Mouse (Mus musculus): ENCODE results near the gene Smarca2. TPM values are rescaled to one million over a fixed set of nuclear protein-coding genes. Genes with fewer than 3 reads are reported as not detected.

Gene Smarca2
- total RNA-seq, 2 experiments from 2014 or later = 205 to 206 TPM

- DNase-seq (ENCODE audit: extremely low spot score in 1 of 2, low spot score in 2 of 2) = no peak
- intact Hi-C loops (cut with DNase I) = no loop called here
Observed at GRCm38 (mm10) chr19:26678543-26678942, 73.7 kb downstream of the Smarca2 start.

GRCm38 (mm10) chr19:26679674-26680073 lies 74.8 kb downstream of the Smarca2 start:
- no peak for DNase-seq (ENCODE audit: extremely low spot score in 1 of 2, low spot score in 2 of 2)
- intact Hi-C loops (cut with DNase I) = no loop called here

- DNase-seq (ENCODE audit: extremely low spot score in 1 of 2, low spot score in 2 of 2) = no peak
- intact Hi-C loops (cut with DNase I) = no loop called here
Observed at GRCm38 (mm10) chr19:26681549-26681948, 76.7 kb downstream of the Smarca2 start.

GRCm38 (mm10) chr19:26682130-26682529 lies 77.3 kb downstream of the Smarca2 start:
- DNase-seq (ENCODE audit: extremely low spot score in 1 of 2, low spot score in 2 of 2) = no peak
- intact Hi-C loops (cut with DNase I) = no loop called here

GRCm38 (mm10) chr19:26682731-26683130 lies 77.9 kb downstream of the Smarca2 start:
- no peak for DNase-seq (ENCODE audit: extremely low spot score in 1 of 2, low spot score in 2 of 2)
- intact Hi-C loops (cut with DNase I) = no loop called here

GRCm38 (mm10) chr19:26683731-26684130 lies 78.9 kb downstream of the Smarca2 start:
- intact Hi-C loops (cut with DNase I) = no loop called here
- no peak for DNase-seq (ENCODE audit: extremely low spot score in 1 of 2, low spot score in 2 of 2)

- intact Hi-C loops (cut with DNase I) = no loop called here
- DNase-seq (ENCODE audit: extremely low spot score in 1 of 2, low spot score in 2 of 2) = no peak
Observed at GRCm38 (mm10) chr19:26690516-26690915, 85.7 kb downstream of the Smarca2 start.

GRCm38 (mm10) chr19:26697107-26697506 lies 92.3 kb downstream of the Smarca2 start:
- intact Hi-C loops (cut with DNase I) = no loop called here
- DNase-seq (ENCODE audit: extremely low spot score in 1 of 2, low spot score in 2 of 2) = no peak

- intact Hi-C loops (cut with DNase I) = no loop called here
Observed at GRCm38 (mm10) chr19:26704545-26705209, 99.8 kb downstream of the Smarca2 start.

GRCm38 (mm10) chr19:26706910-26707309 lies 102.1 kb downstream of the Smarca2 start:
- DNase-seq (ENCODE audit: extremely low spot score in 1 of 2, low spot score in 2 of 2) = peak in 1 of 2 experiments; percentile 55
- intact Hi-C loops (cut with DNase I) = no loop called here

More at GRCm38 (mm10) chr19:26704545-26705209, 99.8 kb downstream of the Smarca2 start:
- no peak for DNase-seq (ENCODE audit: extremely low spot score in 1 of 2, low spot score in 2 of 2)

GRCm38 (mm10) chr19:26709095-26709494 lies 104.2 kb downstream of the Smarca2 start:
- DNase-seq (ENCODE audit: extremely low spot score in 1 of 2, low spot score in 2 of 2) = no peak
- intact Hi-C loops (cut with DNase I) = no loop called here

GRCm38 (mm10) chr19:26711268-26711667 lies 106.4 kb downstream of the Smarca2 start:
- DNase-seq (ENCODE audit: extremely low spot score in 1 of 2, low spot score in 2 of 2) = no peak
- intact Hi-C loops (cut with DNase I) = no loop called here

- no peak for DNase-seq (ENCODE audit: extremely low spot score in 1 of 2, low spot score in 2 of 2)
- intact Hi-C loops (cut with DNase I) = no loop called here
Observed at GRCm38 (mm10) chr19:26716217-26716616, 111.4 kb downstream of the Smarca2 start.

- peak; percentile 45 to 48 for DNase-seq (ENCODE audit: extremely low spot score in 1 of 2, low spot score in 2 of 2)
- intact Hi-C loops (cut with DNase I) = no loop called here
Observed at GRCm38 (mm10) chr19:26718221-26718620, 113.4 kb downstream of the Smarca2 start.

- no peak for DNase-seq (ENCODE audit: extremely low spot score in 1 of 2, low spot score in 2 of 2)
- intact Hi-C loops (cut with DNase I) = no loop called here
Observed at GRCm38 (mm10) chr19:26719161-26719560, 114.3 kb downstream of the Smarca2 start.

GRCm38 (mm10) chr19:26721741-26722140 lies 116.9 kb downstream of the Smarca2 start:
- intact Hi-C loops (cut with DNase I) = no loop called here

GRCm38 (mm10) chr19:26723899-26724298 lies 119.0 kb downstream of the Smarca2 start:
- DNase-seq (ENCODE audit: extremely low spot score in 1 of 2, low spot score in 2 of 2) = no peak
- intact Hi-C loops (cut with DNase I) = no loop called here

More at GRCm38 (mm10) chr19:26721741-26722140, 116.9 kb downstream of the Smarca2 start:
- DNase-seq (ENCODE audit: extremely low spot score in 1 of 2, low spot score in 2 of 2) = no peak

- DNase-seq (ENCODE audit: extremely low spot score in 1 of 2, low spot score in 2 of 2) = no peak
- intact Hi-C loops (cut with DNase I) = no loop called here
Observed at GRCm38 (mm10) chr19:26724626-26725025, 119.8 kb downstream of the Smarca2 start.

GRCm38 (mm10) chr19:26727796-26728195 lies 122.9 kb downstream of the Smarca2 start:
- intact Hi-C loops (cut with DNase I) = no loop called here
- DNase-seq (ENCODE audit: extremely low spot score in 1 of 2, low spot score in 2 of 2) = no peak

GRCm38 (mm10) chr19:26730486-26730885 lies 125.6 kb downstream of the Smarca2 start:
- intact Hi-C loops (cut with DNase I) = loop anchor here (5.0 to 10.0 kb wide), 2 partner anchors 254 to 487 kb away; partner anchors contain the start of gene Vldlr
- no peak for DNase-seq (ENCODE audit: extremely low spot score in 1 of 2, low spot score in 2 of 2)

GRCm38 (mm10) chr19:26731121-26731520 lies 126.3 kb downstream of the Smarca2 start:
- DNase-seq (ENCODE audit: extremely low spot score in 1 of 2, low spot score in 2 of 2) = no peak
- intact Hi-C loops (cut with DNase I) = loop anchor here (5.0 to 10.0 kb wide), 2 partner anchors 254 to 486 kb away; partner anchors contain the start of gene Vldlr

Measured in left cerebral cortex, postnatal 10 days (tissue).